8 mouse cellular contexts compared by ENCODE assay signal in the genomic region with DNA sequence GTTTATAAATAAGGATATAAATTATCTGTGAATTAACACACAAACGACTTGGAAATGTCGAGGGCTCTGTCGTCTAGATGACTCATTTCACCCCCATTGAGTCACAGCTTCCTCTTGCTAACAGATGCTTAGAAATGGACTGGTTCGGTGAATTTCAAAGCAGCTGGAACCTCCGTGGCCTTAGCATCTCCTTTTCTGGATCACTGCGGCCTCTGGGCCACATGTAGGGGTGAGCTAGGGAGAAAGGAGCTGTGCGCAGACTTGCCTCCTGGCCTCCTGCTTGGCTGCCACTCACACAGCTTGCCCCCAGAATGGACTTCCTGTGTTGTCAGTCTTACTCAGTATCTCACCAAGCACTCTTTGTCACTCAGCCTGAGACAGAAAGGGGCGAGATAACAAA. TPM values are rescaled to one million over a fixed set of nuclear protein-coding genes. Genes with fewer than 3 reads are reported as not detected.
DNase-seq lines count a peak whose midpoint lies in the region; ATAC-seq and TF ChIP-seq lines count a peak whose summit lies in the region.

No protein-coding gene starts in this region.

- H3K4me2 ChIP-seq in lung, embryonic 16.5 days (ENCODE audit: low read depth, low read length) = peak overlapping the region; percentile 38
- H3K4me2 ChIP-seq in hindbrain, embryonic 12.5 days (replicated peaks) = peak overlapping the region; percentile 13; the same call in 1 of the 2 replicates
- no peak overlapping the region for H3K4me2 ChIP-seq in forebrain, embryonic 13.5 days

- H3K27ac ChIP-seq in lung, embryonic 16.5 days (ENCODE audit: low read length) = peak overlapping the region; percentile 68
- H3K27ac ChIP-seq in hindbrain, embryonic 12.5 days = no peak overlapping the region
- no peak overlapping the region for H3K27ac ChIP-seq in forebrain, embryonic 13.5 days

- no peak overlapping the region for H3K4me3 ChIP-seq in lung, embryonic 16.5 days (ENCODE audit: low read length)
- H3K4me3 ChIP-seq in lung, adult 2 months (replicated peaks; ENCODE audit: extremely low read depth, low read depth, low read length) = no peak overlapping the region
- no peak overlapping the region for H3K4me3 ChIP-seq in hindbrain, embryonic 12.5 days
- no peak overlapping the region for H3K4me3 ChIP-seq in forebrain, embryonic 13.5 days

- peak; percentile 63 for ATAC-seq in lung, embryonic 16.5 days (ENCODE audit: low read depth)
- peak; percentile 21; the same call in 1 of the 2 replicates for ATAC-seq in hindbrain, embryonic 12.5 days (ENCODE audit: low FRiP score)
- ATAC-seq in neutrophil, adult 5-6 weeks (ENCODE audit: extremely low read depth, insufficient number of reproducible peaks, low FRiP score, poor library complexity, severe bottlenecking) = peak; percentile 53; the same call in 1 of the 2 replicates
- ATAC-seq in forebrain, embryonic 13.5 days = no peak

- no peak for TF ChIP-seq CTCF in lung, adult 2 months (IDR thresholded peaks at IDR 0.05; ENCODE audit: insufficient read depth, low read length)

- no peak for DNase-seq in lung, adult 2 months
- peak; percentile 58 for DNase-seq in brain, adult 2 months (ENCODE audit: low read depth, low spot score)
- DNase-seq in layer of hippocampus, adult 8-10 months (ENCODE audit: low spot score in 2 of 2) = no peak
- no peak for DNase-seq in spleen, postnatal 10 days (ENCODE audit: low spot score in 2 of 2)

- H3K36me3 ChIP-seq in lung, embryonic 16.5 days (ENCODE audit: control insufficient read depth, insufficient read depth, low read length) = no peaks in the 10 kb centered on the region
- no peaks in the 10 kb centered on the region for H3K36me3 ChIP-seq in hindbrain, embryonic 12.5 days
- no peaks in the 10 kb centered on the region for H3K36me3 ChIP-seq in forebrain, embryonic 13.5 days (ENCODE audit: poor library complexity, severe bottlenecking)

- TF ChIP-seq POLR2A in lung, adult 2 months (IDR thresholded peaks at IDR 0.05; ENCODE audit: borderline replicate concordance, extremely low read depth, low read depth, low read length) = no peak

- no peaks in the 10 kb centered on the region for H3K27me3 ChIP-seq in lung, embryonic 16.5 days (ENCODE audit: control insufficient read depth, insufficient read depth, low read depth, low read length)
- no peaks in the 10 kb centered on the region for H3K27me3 ChIP-seq in hindbrain, embryonic 12.5 days
- H3K27me3 ChIP-seq in forebrain, embryonic 13.5 days = 0 out of 2 replicates have a peak, but pooled peaks cover 5% of the 10 kb centered on the region

- no peaks in the 10 kb centered on the region for H3K9me3 ChIP-seq in lung, embryonic 16.5 days (ENCODE audit: control insufficient read depth, low read length)
- no peaks in the 10 kb centered on the region for H3K9me3 ChIP-seq in hindbrain, embryonic 12.5 days (replicated peaks)
- H3K9me3 ChIP-seq in forebrain, embryonic 13.5 days (replicated peaks) = no peaks in the 10 kb centered on the region

- 3% methylated on average over 8 of the region's 8 CpGs for WGBS in lung, embryonic 16.5 days
- 3% methylated on average over 8 of the region's 8 CpGs for WGBS in lung, adult 2 months
- 5% methylated on average over 8 of the region's 8 CpGs for WGBS in hindbrain, embryonic 12.5 days
- WGBS in forebrain, embryonic 13.5 days = 25% methylated on average over 8 of the region's 8 CpGs

- H3K9ac ChIP-seq in lung, embryonic 16.5 days (ENCODE audit: low read length) = no peak overlapping the region
- H3K9ac ChIP-seq in hindbrain, embryonic 12.5 days = no peak overlapping the region
- no peak overlapping the region for H3K9ac ChIP-seq in forebrain, embryonic 13.5 days

- H3K4me1 ChIP-seq in lung, embryonic 16.5 days (replicated peaks; ENCODE audit: control insufficient read depth, insufficient read depth, low read length) = peaks cover 23% of the 10 kb centered on the region
- peaks cover 8% of the 10 kb centered on the region for H3K4me1 ChIP-seq in lung, adult 2 months (ENCODE audit: control insufficient read depth, insufficient read depth, low read length)
- H3K4me1 ChIP-seq in hindbrain, embryonic 12.5 days = peaks cover 20% of the 10 kb centered on the region
- H3K4me1 ChIP-seq in forebrain, embryonic 13.5 days = peaks cover 13% of the 10 kb centered on the region

RNA-seq across cellular contexts. Expression of a gene that starts 26.3 kb away (rescaled TPM):
- polyA plus RNA-seq in lung, embryonic 16.5 days (2015; fragmentation: Nextera tagmentation; extraction: Ambion mirVana) = 52.1 and 61.7 TPM in 2 replicates
- 27.3 and 27.8 TPM in 2 replicates for polyA plus RNA-seq in lung, adult 2 months (2012; rRNA removed)
- 35.6 and 46.7 TPM in 2 replicates for polyA plus RNA-seq in hindbrain, embryonic 12.5 days (2016; fragmentation: Nextera tagmentation; extraction: Ambion mirVana)
- 8.6 and 8.8 TPM in 2 replicates for total RNA-seq in neutrophil, adult 5-6 weeks (2017)
- 21.4 and 27.4 TPM in 2 replicates for polyA plus RNA-seq in forebrain, embryonic 13.5 days (2015; fragmentation: Nextera tagmentation; extraction: Ambion mirVana)
- 10 to 100 TPM; 69.0 to 80.8 (median 69.4) TPM for total RNA-seq in layer of hippocampus, adult 8-10 months (2022)
